Mouse (Mus musculus) cerebellum, adult (tissue): ENCODE measurements around the gene Sgsm3.

ENCODE experiments used
- ATAC-seq: cut with Nextera tagmentation; 2 replicates; pipeline ENCODE4 v1.9.2; 2017; ENCODE audit warnings: mild to moderate bottlenecking, moderate library complexity, mixed read lengths; ENCODE audit not compliant: insufficient number of reproducible peaks, low FRiP score, low TSS enrichment

Gene Sgsm3

DNA sequence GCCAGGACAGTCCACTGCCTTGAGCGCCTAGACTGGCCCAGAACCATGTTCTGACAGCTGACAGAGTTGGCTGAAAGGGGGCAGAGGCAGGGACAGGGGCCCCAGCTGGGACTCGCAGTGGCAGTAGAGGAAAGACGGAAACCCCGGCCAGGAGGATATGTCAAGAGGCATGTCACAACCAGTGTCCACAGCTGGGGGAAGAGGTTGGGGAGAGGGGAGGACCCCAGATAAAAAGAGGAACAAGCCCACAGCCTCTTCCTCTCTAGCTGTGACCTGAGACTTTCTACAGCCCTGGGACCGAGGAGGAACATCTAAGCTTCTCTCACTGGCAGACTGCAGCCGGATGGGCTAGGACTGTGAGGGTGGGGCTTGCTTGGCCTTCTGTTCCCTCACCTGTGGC, 43.8 kb downstream of the Sgsm3 start:
- no peak for ATAC-seq

GRCm38 (mm10) chr15:81022437-81022836, 44.9 kb downstream of the Sgsm3 start:
- no peak for ATAC-seq

GRCm38 (mm10) chr15:81023842-81024241, 46.3 kb downstream of the Sgsm3 start:
- ATAC-seq: no peak

DNA sequence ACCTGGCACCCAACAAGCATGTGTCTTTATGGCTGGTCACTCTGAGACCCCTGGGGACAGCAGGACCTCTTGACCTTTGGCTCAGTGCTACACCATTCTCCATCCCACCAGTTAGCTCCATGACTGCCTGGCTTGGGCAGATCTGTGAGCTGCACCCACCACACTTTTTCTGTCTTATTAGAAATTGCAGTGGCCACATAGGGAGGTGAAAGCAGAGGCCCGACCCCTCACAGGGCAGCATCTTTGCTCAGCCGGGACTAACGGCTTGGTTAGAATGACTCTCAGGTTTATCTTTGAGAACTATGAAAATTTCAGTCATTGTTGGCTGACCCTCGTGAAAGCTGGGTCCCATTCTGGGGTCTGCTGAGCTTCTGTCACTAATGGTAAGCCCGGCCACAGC, 49.3 kb downstream of the Sgsm3 start:
- ATAC-seq: no peak

DNA sequence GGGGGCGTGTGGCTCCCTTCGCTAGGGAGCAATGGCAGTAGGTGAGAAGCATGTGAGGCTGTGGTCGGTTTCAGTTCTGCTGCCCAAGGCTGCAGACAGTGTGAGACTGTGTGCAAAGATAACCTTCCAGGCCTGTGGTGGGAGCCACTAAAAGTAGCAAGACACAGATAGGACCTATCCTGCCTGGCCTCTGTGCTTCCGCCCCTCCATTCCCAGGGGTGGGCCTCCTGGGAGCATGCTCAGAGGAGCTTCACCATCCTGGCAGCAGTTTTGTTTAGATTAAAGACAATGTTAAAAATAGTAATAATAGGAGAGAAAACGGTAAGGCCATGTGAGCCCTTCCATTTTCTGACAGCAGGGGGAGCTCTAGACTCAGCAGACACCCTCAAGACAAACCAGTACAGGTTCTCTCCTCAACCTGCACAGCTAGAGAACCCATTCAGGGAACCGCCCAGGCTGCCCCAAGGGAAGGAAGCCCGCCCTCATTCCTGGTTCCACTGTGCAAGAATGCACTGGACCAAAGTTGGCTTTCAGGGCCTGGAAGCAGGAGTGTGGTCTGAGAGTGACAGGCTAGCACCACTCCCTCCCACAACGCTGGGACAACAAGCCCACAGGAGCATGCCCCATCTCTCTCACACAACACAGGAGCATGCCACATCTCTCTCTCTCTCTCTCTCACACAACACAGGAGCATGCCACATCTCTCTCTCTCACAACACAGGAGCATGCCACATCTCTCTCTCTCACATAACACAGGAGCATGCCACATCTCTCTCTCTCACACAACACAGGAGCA, 50.0 kb downstream of the Sgsm3 start:
- peak; percentile 64; the same call in 1 of the 2 replicates for ATAC-seq

GRCm38 (mm10) chr15:81030891-81031425, 53.4 kb downstream of the Sgsm3 start:
- no peak for ATAC-seq

- no peak for ATAC-seq
Observed at GRCm38 (mm10) chr15:81031611-81032010, 54.0 kb downstream of the Sgsm3 start.

GRCm38 (mm10) chr15:81032941-81033629, 55.5 kb downstream of the Sgsm3 start:
- no peak for ATAC-seq

DNA sequence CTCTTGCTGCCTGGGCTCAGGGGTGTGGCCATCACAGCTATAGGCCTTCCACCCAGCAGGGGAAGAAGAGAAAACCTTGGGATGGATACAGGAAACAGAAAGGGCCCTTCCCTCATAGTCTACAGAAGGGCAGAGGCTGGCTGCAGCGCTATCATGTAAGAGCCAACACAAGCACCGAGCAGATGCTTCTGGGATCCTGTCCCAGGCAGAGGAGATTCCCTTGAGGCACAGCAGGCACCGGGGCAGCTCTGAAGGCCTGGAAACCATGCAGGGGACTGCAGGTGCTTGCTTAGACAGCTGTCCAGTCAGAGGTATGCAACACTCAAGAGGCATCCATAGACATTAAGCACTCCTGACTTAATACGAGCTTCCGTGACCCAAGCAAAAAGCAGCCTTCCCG, 56.6 kb downstream of the Sgsm3 start:
- no peak for ATAC-seq

GRCm38 (mm10) chr15:81035417-81036162, 58.0 kb downstream of the Sgsm3 start:
- ATAC-seq: no peak

GRCm38 (mm10) chr15:81038419-81038818, 60.9 kb downstream of the Sgsm3 start:
- no peak for ATAC-seq

GRCm38 (mm10) chr15:81041767-81042166, 64.2 kb downstream of the Sgsm3 start:
- ATAC-seq: no peak

DNA sequence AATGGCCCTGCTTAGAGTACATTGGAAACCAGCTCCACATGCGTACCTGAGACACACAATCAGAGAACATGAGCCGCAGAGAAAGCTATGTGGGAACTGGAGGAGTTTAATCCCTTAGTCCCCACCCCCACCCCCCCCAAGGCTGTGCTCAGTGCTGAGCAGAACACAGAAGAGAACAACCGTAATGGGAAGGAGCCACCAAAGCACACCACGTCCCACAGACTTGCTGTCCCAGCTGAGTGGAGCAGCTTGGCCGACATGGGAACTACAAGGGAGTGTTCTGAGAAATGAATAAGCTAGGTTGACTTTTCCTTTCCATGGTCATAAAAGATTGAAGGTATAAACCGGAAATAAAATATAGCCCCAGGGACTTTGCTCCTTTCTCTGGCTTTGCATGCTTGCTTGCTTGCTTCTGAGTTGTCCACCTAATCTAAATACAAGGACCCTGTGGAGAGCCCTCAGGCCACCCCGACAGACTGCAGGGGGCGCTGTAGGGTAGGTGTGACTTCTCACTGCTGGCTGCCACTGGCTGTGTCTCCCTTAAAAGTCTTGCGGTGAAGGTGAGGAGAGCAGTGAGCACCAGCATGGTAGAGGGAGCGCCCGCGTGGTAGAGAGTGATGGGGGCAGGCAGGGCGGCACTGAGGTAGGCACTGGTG, 64.8 kb downstream of the Sgsm3 start:
- ATAC-seq: no peak

DNA sequence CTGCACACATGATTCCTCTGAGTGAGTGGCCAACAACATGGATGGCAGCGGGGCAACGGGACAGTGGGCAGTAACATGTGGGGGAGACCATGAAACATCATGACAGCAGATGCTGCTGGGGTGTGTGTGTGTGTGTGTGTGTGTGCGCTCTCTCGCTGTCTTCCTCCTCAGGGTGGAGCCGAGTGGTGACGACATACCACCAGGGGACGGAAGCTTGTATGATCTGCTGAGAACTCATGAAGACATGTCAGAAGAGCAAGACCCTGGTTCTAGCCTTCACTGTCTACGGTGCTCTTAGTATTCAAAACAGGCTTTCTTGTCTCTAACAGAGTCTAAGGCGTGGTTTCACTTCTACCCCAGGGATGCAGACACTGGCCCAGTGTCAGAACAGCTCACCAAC, 66.9 kb downstream of the Sgsm3 start:
- no peak for ATAC-seq

DNA sequence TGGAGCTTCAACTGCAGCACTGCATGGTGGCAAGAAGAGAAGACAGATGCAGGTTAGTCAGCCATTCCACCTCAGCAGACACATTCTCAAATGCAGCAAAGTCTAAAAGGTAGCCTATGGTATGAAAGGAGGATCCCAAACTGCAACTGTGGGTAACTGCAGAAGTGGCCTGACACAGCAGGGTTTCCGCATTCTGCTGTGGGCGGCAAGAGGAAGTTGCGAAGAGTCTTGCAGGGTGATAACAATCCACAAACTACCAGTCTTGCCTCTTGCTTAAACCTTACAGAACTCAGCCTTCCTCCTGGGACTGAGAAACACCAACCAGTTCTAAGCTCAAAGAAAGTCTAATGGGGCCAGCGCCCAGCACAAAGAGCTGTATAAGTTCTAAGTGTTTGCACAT, 67.8 kb downstream of the Sgsm3 start:
- no peak for ATAC-seq

- ATAC-seq: no peak
Observed at GRCm38 (mm10) chr15:81046061-81046460, 68.5 kb downstream of the Sgsm3 start.

- no peak for ATAC-seq
Observed at GRCm38 (mm10) chr15:81047497-81047896, 69.9 kb downstream of the Sgsm3 start.

DNA sequence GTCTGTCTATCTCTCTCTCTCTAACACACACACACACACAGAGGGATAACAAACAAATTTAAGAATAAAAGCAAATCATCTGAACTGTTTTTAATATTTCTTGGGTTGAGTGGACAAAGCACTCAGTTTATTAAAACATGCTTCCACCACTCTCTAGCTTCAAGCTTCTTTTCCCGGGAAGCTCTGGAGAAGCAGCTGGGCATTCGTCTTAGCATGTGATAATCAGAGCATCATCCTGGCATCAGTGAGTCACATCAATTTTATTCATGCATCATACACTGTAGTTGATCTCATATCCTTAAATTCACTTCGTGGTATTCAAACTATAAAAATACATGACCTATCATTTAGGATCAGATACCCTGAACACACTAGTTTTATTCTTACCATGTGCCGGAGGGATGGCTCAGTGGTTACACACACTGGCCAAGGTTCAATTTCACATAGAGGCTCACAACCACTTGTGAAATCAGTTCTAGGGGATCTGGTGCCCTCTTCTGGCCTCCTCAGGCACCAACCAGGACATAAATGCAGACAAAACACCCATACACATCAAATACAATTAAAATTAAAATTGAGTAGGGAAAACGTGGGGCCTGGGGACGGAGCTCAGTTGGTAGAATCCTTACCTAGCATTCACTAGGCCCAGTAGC, 72.0 kb downstream of the Sgsm3 start:
- ATAC-seq: no peak

DNA sequence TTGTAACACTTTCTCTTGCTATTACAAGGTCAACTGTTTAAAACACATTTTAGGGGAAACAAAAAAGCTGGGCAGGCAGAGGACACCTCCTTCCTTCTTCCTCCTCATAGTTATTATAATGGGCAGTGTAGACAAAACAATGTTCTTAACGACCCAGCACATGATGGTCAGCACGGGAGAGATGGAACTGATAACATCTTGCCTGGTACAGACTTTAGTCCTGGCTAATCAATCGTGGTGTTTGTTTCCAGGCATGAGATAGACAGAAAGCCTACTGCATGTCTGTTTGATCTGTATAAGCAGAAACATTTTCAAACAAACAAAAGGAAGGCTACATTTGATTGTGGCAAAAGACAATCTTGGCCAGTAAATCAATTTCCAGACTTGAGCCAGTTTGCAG, 72.9 kb downstream of the Sgsm3 start:
- ATAC-seq: no peak

DNA sequence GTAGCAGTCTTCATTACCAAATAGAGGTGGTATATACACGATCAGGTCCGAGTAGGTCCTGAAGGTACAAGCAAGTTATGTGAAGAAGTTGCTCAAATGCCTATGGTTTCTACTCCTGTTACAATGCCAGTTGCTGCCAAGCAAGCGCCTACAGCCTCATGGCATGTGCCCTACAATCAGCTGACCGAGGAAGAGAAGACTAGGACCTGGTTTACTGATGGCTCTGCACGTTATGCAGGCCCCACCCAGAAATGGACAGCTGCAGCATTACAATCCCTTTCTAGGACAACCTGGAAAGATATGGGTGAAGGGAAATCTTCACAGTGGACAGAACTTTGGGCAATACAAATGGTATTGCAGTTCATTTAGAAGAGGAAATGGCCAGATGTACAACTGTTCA, 74.9 kb downstream of the Sgsm3 start:
- no peak for ATAC-seq
